In the genomic region with DNA sequence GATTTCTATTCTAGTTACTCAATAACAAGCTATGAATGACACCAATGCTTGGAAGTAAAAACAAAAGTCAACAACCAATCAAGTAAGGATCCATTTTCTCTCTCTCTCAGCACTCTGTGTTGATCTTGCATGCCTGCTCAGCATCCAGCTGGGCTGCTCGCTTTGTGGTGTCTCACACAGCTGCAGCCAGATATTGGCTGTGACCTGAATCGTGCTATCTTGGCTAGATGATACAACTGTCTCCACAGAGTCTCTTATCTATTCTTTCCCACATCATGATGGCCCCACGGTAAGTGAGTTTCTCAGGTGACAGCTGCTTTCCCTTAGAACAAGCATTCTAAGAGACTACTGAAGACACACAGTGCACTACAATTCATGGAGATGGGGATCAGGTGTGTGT, we compare ENCODE assay signal across 23 mouse cellular contexts. TPM values are rescaled to one million over a fixed set of nuclear protein-coding genes. Genes with fewer than 3 reads are reported as not detected.
DNase-seq lines count a peak whose midpoint lies in the region; ATAC-seq and TF ChIP-seq lines count a peak whose summit lies in the region.
"Had no signal": no experiment of that assay in that cellular context is flagged by ENCODE, and none has a peak within 500 bp of the region (broad histone marks: within the 10 kb centered on the region; RNA-seq: fewer than 3 reads in every experiment).

No protein-coding gene starts in this region.

- no peak for TF ChIP-seq CTCF in G1E (IDR thresholded peaks at IDR 0.05; ENCODE audit: low read depth, low read length)

- DNase-seq in heart, postnatal 25 days (ENCODE audit: low spot score), result no peak
- no peak for DNase-seq in G1E (ENCODE audit: low spot score)
- DNase-seq in thymus, postnatal 0 days (ENCODE audit: low spot score), result peak; percentile 89
- DNase-seq in thymus, postnatal 36 days, result peak; percentile 49 to 74
- DNase-seq in forebrain, embryonic 11.5 days (ENCODE audit: low spot score), result no peak
- DNase-seq in left cerebral cortex, postnatal 36 days (ENCODE audit: low spot score in 2 of 2), result no peak
- DNase-seq: adrenal gland, adult 8-10 months; adrenal gland, postnatal 36 days; B cell, adult 2 months; cerebellum, adult 11-12 months; cerebellum, adult 9-10 months; cerebellum, postnatal 25 days; gastrocnemius, postnatal 10 days; heart, adult 18-20 months; heart, postnatal 4 days had no signal

- no peak overlapping the region for H3K4me3 ChIP-seq in heart, embryonic 16.5 days (ENCODE audit: low read length)
- no peak overlapping the region for H3K4me3 ChIP-seq in G1E (ENCODE audit: low read depth, low read length)
- H3K4me3 ChIP-seq in forebrain, embryonic 11.5 days (ENCODE audit: low read depth, low read length), result no peak overlapping the region
- H3K4me3 ChIP-seq: embryonic facial prominence, embryonic 12.5 days; forebrain, embryonic 12.5 days; heart, embryonic 15.5 days; hindbrain, embryonic 13.5 days had no signal

- WGBS in heart, embryonic 16.5 days, result 47% methylated on average over 3 of the region's 3 CpGs
- WGBS in forebrain, embryonic 11.5 days, result 90% methylated on average over 3 of the region's 3 CpGs

- no peak overlapping the region for H3K9ac ChIP-seq in heart, embryonic 16.5 days (ENCODE audit: low read length)
- no peak overlapping the region for H3K9ac ChIP-seq in forebrain, embryonic 11.5 days (ENCODE audit: low read length)
- H3K9ac ChIP-seq: embryonic facial prominence, embryonic 12.5 days; forebrain, embryonic 12.5 days; heart, embryonic 15.5 days; hindbrain, embryonic 13.5 days had no signal

- no peak overlapping the region for H3K4me2 ChIP-seq in heart, embryonic 16.5 days (ENCODE audit: low read depth, low read length)
- H3K4me2 ChIP-seq in forebrain, embryonic 11.5 days (ENCODE audit: low read depth, low read length, severe bottlenecking), result no peak overlapping the region
- H3K4me2 ChIP-seq: embryonic facial prominence, embryonic 12.5 days; forebrain, embryonic 12.5 days; heart, embryonic 11.5 days; heart, embryonic 15.5 days; hindbrain, embryonic 13.5 days had no signal

- peak overlapping the region; percentile 71 for H3K27ac ChIP-seq in heart, embryonic 16.5 days (ENCODE audit: low read length)
- no peak overlapping the region for H3K27ac ChIP-seq in forebrain, embryonic 11.5 days (ENCODE audit: low read depth, low read length)
- H3K27ac ChIP-seq: embryonic facial prominence, embryonic 12.5 days; forebrain, embryonic 12.5 days; heart, embryonic 15.5 days; hindbrain, embryonic 13.5 days; hindbrain, postnatal 0 days had no signal

- H3K9me3 ChIP-seq in heart, embryonic 16.5 days (replicated peaks; ENCODE audit: control insufficient read depth, low read length), result no peaks in the 10 kb centered on the region; the same call in 1 of the 2 replicates
- no peaks in the 10 kb centered on the region for H3K9me3 ChIP-seq in G1E (replicated peaks)
- no peaks in the 10 kb centered on the region for H3K9me3 ChIP-seq in forebrain, embryonic 11.5 days (ENCODE audit: control insufficient read depth, low read length)
- H3K9me3 ChIP-seq: embryonic facial prominence, embryonic 12.5 days; forebrain, embryonic 12.5 days; heart, embryonic 15.5 days; hindbrain, embryonic 13.5 days had no signal

- ATAC-seq in heart, embryonic 16.5 days (replicated peaks; ENCODE audit: extremely low read depth, insufficient read depth, low FRiP score), result peak; percentile 50; the same call in 1 of the 2 replicates
- ATAC-seq in G1E (ENCODE audit: extremely low read depth, insufficient number of reproducible peaks, low FRiP score, poor library complexity, severe bottlenecking), result peak; percentile 15; the same call in 1 of the 2 replicates
- ATAC-seq in forebrain, embryonic 11.5 days (replicated peaks; ENCODE audit: low FRiP score), result no peak
- ATAC-seq: forebrain, embryonic 16.5 days; hindbrain, postnatal 0 days had no signal

- no peaks in the 10 kb centered on the region for H3K4me1 ChIP-seq in heart, embryonic 16.5 days (ENCODE audit: control insufficient read depth, insufficient read depth, low read length)
- peaks cover 25% of the 10 kb centered on the region for H3K4me1 ChIP-seq in G1E (ENCODE audit: insufficient read depth, low read depth, low read length)
- no peaks in the 10 kb centered on the region for H3K4me1 ChIP-seq in forebrain, embryonic 11.5 days (replicated peaks; ENCODE audit: control insufficient read depth, insufficient read depth, low read length)
- H3K4me1 ChIP-seq: embryonic facial prominence, embryonic 12.5 days; forebrain, embryonic 12.5 days; heart, embryonic 15.5 days; hindbrain, embryonic 13.5 days had no signal

- H3K27me3 ChIP-seq in heart, embryonic 16.5 days (ENCODE audit: control insufficient read depth, insufficient read depth, low read length), result no peaks in the 10 kb centered on the region
- peaks cover 11% of the 10 kb centered on the region; the same call in 1 of the 2 replicates for H3K27me3 ChIP-seq in G1E (ENCODE audit: insufficient read depth, low read length)
- H3K27me3 ChIP-seq in forebrain, embryonic 11.5 days (ENCODE audit: control insufficient read depth, insufficient read depth, low read length), result no peaks in the 10 kb centered on the region
- H3K27me3 ChIP-seq: embryonic facial prominence, embryonic 12.5 days; forebrain, embryonic 12.5 days; heart, embryonic 15.5 days; hindbrain, embryonic 13.5 days had no signal

- no peaks in the 10 kb centered on the region for H3K36me3 ChIP-seq in heart, embryonic 16.5 days (ENCODE audit: control insufficient read depth, insufficient read depth)
- H3K36me3 ChIP-seq in G1E (replicated peaks), result no peaks in the 10 kb centered on the region
- H3K36me3 ChIP-seq in forebrain, embryonic 11.5 days (ENCODE audit: control insufficient read depth, insufficient read depth, low read length), result no peaks in the 10 kb centered on the region
- H3K36me3 ChIP-seq: embryonic facial prominence, embryonic 12.5 days; forebrain, embryonic 12.5 days; heart, embryonic 15.5 days; hindbrain, embryonic 13.5 days had no signal

- intact Hi-C loops in heart, postnatal 25 days (cut with DNase I), result no loop called here
- intact Hi-C loops in left cerebral cortex, postnatal 36 days (cut with DNase I), result no loop called here

RNA-seq across cellular contexts. Expression of a gene that starts 5.0 kb away (rescaled TPM):
- 34.2 and 36.0 TPM in 2 replicates for polyA plus RNA-seq in heart, embryonic 16.5 days (2015; fragmentation: Nextera tagmentation; extraction: Ambion mirVana)
- total RNA-seq in heart, postnatal 25 days (2021), result 1 to 10 TPM; 8.7 to 9.8 TPM
- total RNA-seq in G1E (2014; fragmentation: Nextera tagmentation), result 16.0 and 20.0 TPM in 2 replicates
- 14.8 and 16.7 TPM in 2 replicates for total RNA-seq in G1E (2017)
- polyA plus RNA-seq in G1E (2012), result 0.61 and 1.1 TPM in 2 replicates
- 77.9 and 88.7 TPM in 2 replicates for polyA plus RNA-seq in thymus, postnatal 0 days (2015; fragmentation: Nextera tagmentation; extraction: Ambion mirVana)
- polyA plus RNA-seq in forebrain, embryonic 11.5 days (2014; fragmentation: Nextera tagmentation; extraction: Ambion mirVana), result 47.1 and 49.6 TPM in 2 replicates
- total RNA-seq in left cerebral cortex, postnatal 36 days (2021), result 10 to 100 TPM; 58.9 to 59.3 TPM

Comparison
In these comparisons a context has a peak if more than half of its experiments do, and no peak if none do; other contexts are left out.
1. DNase-seq: peak in thymus, postnatal 0 days (single experiment) and thymus, postnatal 36 days (2 of 2); none in heart, postnatal 25 days (single experiment), G1E (single experiment), forebrain, embryonic 11.5 days (single experiment) and left cerebral cortex, postnatal 36 days (0 of 2).
2. RNA of a gene that starts 5.0 kb away (polyA plus RNA-seq): 77.9 to 88.7 TPM in thymus, postnatal 0 days, 47.1 to 49.6 TPM in forebrain, embryonic 11.5 days and 34.2 to 36.0 TPM in heart, embryonic 16.5 days; 0.61 to 1.1 TPM in G1E; every median in the first group is over 10 times any median in the second.